Mouse (Mus musculus) midbrain, embryonic 14.5 days (tissue): ENCODE measurements around the gene Dusp16. TPM values are rescaled to one million over a fixed set of nuclear protein-coding genes. Genes with fewer than 3 reads are reported as not detected.

Experiments
- ATAC-seq: fragments of 200-750 bp; cut with Nextera tagmentation; 2 replicates; pipeline ENCODE4 v1.8.0; 2017; ENCODE audit warnings: moderate number of reproducible peaks, moderate library complexity; ENCODE audit not compliant: low FRiP score, low TSS enrichment
- DNase-seq: peaks from one replicate; pipeline ENCODE4 v3.0.0-alpha.2; 2015
- H3K27ac ChIP-seq: fragments of 300-500 bp; sonication (generic); replicated peaks from 2 replicates; pipeline ENCODE4 v1.5.1; 2014; ENCODE audit warnings: mild to moderate bottlenecking, low read depth, low read length, moderate library complexity
- H3K27me3 ChIP-seq: fragments of 300-500 bp; sonication (generic); 2 replicates; pipeline ENCODE4 v1.6.1; 2014; ENCODE audit warnings: low read length, control low read depth, mixed read lengths; ENCODE audit not compliant: control insufficient read depth, insufficient read depth
- H3K36me3 ChIP-seq: fragments of 300-500 bp; sonication (generic); 2 replicates; pipeline ENCODE4 v1.6.1; 2014; ENCODE audit warnings: low read length, control low read depth; ENCODE audit not compliant: control insufficient read depth, insufficient read depth
- H3K4me1 ChIP-seq: fragments of 300-500 bp; sonication (generic); 2 replicates; pipeline ENCODE4 v1.6.1; 2014; ENCODE audit warnings: mild to moderate bottlenecking, antibody characterized with exemption, low read length, control low read depth; ENCODE audit not compliant: control insufficient read depth, insufficient read depth
- H3K4me2 ChIP-seq: fragments of 300-500 bp; sonication (generic); 2 replicates; pipeline ENCODE4 v1.6.1; 2014; ENCODE audit warnings: mild to moderate bottlenecking, low read length, moderate library complexity
- H3K4me3 ChIP-seq: fragments of 300-500 bp; sonication (generic); replicated peaks from 2 replicates; pipeline ENCODE4 v1.5.1; 2014; ENCODE audit warnings: low read depth, low read length
- H3K9ac ChIP-seq: fragments of 300-500 bp; sonication (generic); replicated peaks from 2 replicates; pipeline ENCODE4 v1.6.1; 2014; ENCODE audit warnings: mild to moderate bottlenecking, low read length, moderate library complexity
- H3K9me3 ChIP-seq: fragments of 300-500 bp; sonication (generic); 2 replicates; pipeline ENCODE4 v1.6.1; 2016; ENCODE audit warnings: low read length, control low read depth, mixed read lengths; ENCODE audit not compliant: control insufficient read depth
- WGBS: fragments of 180-500 bp; shearing (Covaris S2); extraction: QIAGEN DNeasy Blood & Tissue Kit; methylation state at CpG from one replicate; pipeline ENCODE4 v1.1.7; 2014; 5-methylcytosine and 5-hydroxymethylcytosine counted together
- polyA plus RNA-seq: library from polyadenylated mRNA; unstranded; fragments of >200 nt; fragmentation: Nextera tagmentation; extraction: Ambion mirVana; gene quantifications from 2 replicates; pipeline ENCODE4 v1.2.1, GENCODE M21; 2014

Dusp16 gene
- polyA plus RNA-seq, 1 experiment from 2014 or later = 5.5 TPM

GRCm38 (mm10) chr6:134668519-134668918, 123.9 kb downstream of the Dusp16 start:
- Histone ChIP-seq H3K9me3 (no peaks in the 10 kb centered on the region), H3K4me1 (no peaks in the 10 kb centered on the region), H3K27ac (no peak overlapping the region), H3K4me2 (no peak overlapping the region), H3K9ac (no peak overlapping the region), H3K36me3 (no peaks in the 10 kb centered on the region), H3K27me3 (no peaks in the 10 kb centered on the region), H3K4me3 (no peak overlapping the region)
- WGBS = 93% methylated on average over 2 of the region's 2 CpGs
- DNase-seq (no peak), ATAC-seq (no peak)

DNA sequence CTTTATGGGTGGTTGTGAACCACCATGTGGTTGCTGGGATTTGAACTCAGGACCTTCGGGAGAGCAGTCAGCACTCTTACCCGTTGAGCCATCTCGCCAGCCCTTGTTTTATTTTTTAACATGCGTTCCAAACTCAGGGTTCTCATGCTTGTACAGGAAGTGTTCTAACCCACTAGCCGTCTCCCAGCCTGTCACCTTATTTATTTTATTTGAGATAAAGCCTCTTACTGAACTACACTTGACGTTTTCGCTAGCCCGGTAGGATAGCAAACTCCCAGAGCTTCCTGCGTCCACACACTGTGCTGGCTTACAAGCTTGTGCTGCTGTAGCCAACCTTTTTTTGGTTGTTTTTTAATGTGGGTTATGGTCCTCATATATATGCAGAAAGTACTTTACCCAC, 126.6 kb downstream of the Dusp16 start:
- no peak for DNase-seq
- no peaks in the 10 kb centered on the region for H3K9me3 ChIP-seq
- H3K4me2 ChIP-seq = no peak overlapping the region
- no peak overlapping the region for H3K4me3 ChIP-seq
- 88% methylated on average over 9 of the region's 9 CpGs for WGBS
- H3K36me3 ChIP-seq = no peaks in the 10 kb centered on the region
- no peak overlapping the region for H3K27ac ChIP-seq
- ATAC-seq = no peak
- no peaks in the 10 kb centered on the region for H3K27me3 ChIP-seq
- no peak overlapping the region for H3K9ac ChIP-seq
- H3K4me1 ChIP-seq = no peaks in the 10 kb centered on the region

Other genes with a start within 250 kb of the Dusp16 start
- 23.0 and 26.8 TPM in 2 replicates for gene Lrp6, start 225.7 kb downstream of the Dusp16 start, polyA plus RNA-seq
- 0.91 and 1.0 TPM in 2 replicates for gene Mansc1, start 160.1 kb downstream of the Dusp16 start, polyA plus RNA-seq
- gene Borcs5, start 153.1 kb downstream of the Dusp16 start, polyA plus RNA-seq = 51.3 and 57.5 TPM in 2 replicates
- 3.9 and 4.3 TPM in 2 replicates for gene Crebl2, start 37.5 kb upstream of the Dusp16 start, polyA plus RNA-seq
- 43.0 and 46.7 TPM in 2 replicates for gene Gpr19, start 106.0 kb upstream of the Dusp16 start, polyA plus RNA-seq
- gene Cdkn1b, start 127.8 kb upstream of the Dusp16 start, polyA plus RNA-seq = 29.9 TPM in 2 replicates
- gene Apold1, start 189.1 kb upstream of the Dusp16 start, polyA plus RNA-seq = 3.9 and 4.3 TPM in 2 replicates
- 69.8 and 77.9 TPM in 2 replicates for gene Ddx47, start 219.0 kb upstream of the Dusp16 start, polyA plus RNA-seq